Mouse (Mus musculus): ENCODE data around the gene Mlx.
"Not testable (repeated sequence)": the region's sequence is repeated elsewhere in the genome, so short reads cannot be mapped to it uniquely, and the experiment has no call there.

Gene Mlx

GRCm38 (mm10) chr11:101098231-101098630 lies 11.2 kb downstream of the Mlx start:
- no peak for DNase-seq (ENCODE audit: low spot score in 2 of 2)

GRCm38 (mm10) chr11:101103011-101103410 lies 15.9 kb downstream of the Mlx start:
- no peak for DNase-seq (ENCODE audit: low spot score in 2 of 2)

DNA sequence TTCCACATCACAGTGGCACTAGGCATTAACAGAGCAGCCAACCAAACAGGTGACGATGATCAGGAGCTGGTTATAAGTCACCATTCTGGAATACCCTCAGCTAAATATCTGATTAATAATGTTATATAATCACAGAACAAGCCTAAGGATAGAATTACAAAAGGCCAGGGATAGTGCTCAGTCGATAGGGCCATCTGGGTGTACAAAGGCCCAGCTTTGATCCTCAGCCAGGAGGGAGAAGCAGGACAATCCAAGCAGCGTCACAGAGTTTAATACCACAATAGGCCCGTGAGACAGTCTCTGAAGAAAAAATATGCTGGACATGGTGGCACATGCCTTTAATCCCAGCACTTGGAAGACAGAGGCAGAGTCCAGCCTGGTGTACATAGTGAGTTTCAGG lies 22.3 kb downstream of the Mlx start:
- no peak for DNase-seq (ENCODE audit: low spot score in 2 of 2)

- DNase-seq (ENCODE audit: low spot score in 2 of 2), result no peak
Observed at GRCm38 (mm10) chr11:101110708-101111107, 23.6 kb downstream of the Mlx start.

DNA sequence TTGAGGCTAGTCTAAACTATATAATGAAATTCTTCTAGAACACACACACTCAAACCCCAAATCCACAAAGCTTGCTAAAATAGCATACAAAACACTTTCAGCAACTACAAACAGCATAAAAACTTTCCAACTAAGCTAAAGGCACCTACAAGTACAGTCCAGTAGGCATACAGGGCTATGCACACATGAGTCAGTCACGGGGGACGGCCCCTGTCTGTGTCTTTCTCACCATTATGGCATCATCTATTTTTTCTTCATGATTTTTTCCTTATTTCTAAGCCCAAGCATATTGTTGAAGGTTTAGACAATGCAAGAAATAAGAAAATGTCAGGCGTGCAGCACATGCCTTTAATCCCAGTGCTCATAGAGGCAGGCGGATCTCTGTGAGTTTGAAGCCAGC lies 24.1 kb downstream of the Mlx start:
- DNase-seq (ENCODE audit: low spot score in 2 of 2), result no peak

DNA sequence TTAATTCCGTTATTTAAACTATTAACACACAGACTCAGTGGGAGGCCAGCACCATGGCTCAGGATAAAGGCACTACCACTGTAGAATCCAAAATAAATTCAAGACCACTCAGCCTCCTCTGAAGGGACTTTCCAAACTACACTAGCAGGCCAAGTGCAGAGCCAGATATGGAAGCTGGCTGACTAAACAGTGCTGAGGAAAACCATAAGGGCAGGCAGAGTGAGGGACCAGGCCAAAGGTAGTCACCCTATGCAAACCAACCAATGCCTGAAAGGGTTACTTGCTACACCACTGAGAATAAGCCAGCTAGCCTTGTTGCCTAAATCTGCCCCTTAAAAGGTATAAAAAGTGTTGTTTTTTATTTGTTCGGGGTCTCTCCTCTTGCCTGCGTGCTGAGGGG lies 25.1 kb downstream of the Mlx start:
- DNase-seq (ENCODE audit: low spot score in 2 of 2), result no peak

GRCm38 (mm10) chr11:101115564-101115963 lies 28.5 kb downstream of the Mlx start:
- DNase-seq (ENCODE audit: low spot score in 2 of 2), result no peak

DNA sequence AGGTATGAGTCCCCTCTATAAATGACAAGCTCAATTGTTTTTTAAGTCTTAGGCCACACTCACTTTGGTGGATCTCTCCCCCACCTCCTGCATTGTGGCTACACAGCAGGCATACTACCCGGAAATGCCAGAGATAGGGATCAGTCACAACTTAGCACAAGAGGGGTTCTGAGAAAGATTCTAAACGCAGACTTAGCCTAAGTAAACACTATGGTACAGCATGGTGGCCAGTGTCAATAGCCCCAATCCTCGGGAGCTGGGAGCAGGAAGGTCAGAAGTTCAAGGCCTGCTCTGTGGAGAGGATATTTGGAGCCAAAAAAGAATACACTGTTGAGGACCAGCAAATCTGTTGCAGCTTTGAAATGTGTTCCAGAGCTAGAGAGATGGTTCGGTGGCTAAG lies 31.0 kb downstream of the Mlx start:
- DNase-seq (ENCODE audit: low spot score in 2 of 2), result no peak

DNA sequence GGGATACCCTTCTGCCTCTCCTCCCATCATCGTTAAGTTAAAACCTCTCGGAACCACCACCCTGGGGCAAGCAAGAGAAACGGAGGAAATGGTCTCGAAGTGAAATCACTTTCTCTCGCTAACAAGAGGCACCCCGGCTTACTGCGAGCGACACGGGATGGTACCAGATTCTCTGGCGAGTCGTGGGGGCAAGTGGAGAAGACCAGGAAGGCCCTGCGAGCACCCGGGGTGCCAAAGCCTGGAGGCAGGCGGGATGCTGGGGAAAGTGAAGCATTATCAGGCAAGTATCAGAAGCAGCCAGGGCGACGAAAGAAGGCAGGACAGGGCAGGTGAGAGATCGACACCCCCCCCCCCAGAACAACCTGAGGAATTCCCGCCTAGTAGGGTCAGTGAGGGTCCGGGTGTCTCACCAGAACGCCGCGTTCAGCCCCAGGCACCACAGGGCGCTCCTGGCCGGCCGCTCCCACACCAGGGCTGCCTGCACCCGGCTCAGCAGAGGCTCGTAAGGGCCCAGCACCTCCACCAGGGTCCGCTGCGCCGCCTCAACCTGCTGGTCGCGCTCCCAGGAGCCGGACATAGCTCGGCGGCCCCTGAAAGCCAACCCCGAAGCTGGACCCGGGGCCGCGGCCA lies 32.2 kb downstream of the Mlx start:
- DNase-seq (ENCODE audit: low spot score in 2 of 2), result no peak

DNA sequence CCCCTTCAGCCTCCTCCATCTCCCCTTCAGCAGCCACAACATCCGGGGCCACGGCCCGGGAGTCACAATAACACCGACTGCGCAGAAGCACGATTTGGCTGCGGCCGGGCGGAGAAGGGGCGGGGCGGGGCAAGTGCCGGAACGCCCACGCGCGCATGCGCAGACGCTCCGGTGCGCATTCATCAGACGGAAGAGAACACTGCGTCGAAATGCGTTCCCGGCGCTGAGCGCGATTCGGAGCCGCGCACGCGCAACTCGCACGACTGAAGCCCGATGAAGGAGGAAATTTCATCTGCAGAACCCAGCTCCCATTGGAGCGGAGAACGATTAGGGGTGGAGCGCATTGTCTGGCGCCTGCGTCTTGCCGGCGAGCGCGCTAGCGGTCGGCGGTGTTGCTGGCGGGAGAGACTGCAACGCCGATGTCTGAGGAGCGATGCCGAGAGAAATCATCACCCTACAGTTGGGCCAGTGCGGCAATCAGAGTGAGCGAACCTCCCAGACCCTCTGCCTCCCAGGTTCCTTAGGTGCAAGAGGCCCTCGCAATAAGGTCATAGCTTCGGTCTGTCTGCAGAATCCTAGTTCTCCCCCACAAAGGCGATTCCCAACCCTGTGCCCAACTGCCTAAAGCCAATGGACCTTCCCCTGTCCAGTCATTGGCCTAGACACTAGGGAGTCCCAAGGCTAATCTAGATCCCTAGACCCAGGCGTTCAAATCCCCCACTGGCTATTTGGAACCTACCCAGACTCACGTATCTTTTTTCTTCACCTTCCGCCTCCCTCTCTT lies 32.9 kb downstream of the Mlx start, which contains the start of the genes Retreg3 and Tubg1:
Gene Retreg3, minus strand, starts transcription at position 133 of the 784 bp plus-strand sequence.
Gene Tubg1, plus strand, starts transcription at position 178 of the 784 bp plus-strand sequence.
- peak; percentile 98 to 99 for DNase-seq (ENCODE audit: low spot score in 2 of 2)

DNA sequence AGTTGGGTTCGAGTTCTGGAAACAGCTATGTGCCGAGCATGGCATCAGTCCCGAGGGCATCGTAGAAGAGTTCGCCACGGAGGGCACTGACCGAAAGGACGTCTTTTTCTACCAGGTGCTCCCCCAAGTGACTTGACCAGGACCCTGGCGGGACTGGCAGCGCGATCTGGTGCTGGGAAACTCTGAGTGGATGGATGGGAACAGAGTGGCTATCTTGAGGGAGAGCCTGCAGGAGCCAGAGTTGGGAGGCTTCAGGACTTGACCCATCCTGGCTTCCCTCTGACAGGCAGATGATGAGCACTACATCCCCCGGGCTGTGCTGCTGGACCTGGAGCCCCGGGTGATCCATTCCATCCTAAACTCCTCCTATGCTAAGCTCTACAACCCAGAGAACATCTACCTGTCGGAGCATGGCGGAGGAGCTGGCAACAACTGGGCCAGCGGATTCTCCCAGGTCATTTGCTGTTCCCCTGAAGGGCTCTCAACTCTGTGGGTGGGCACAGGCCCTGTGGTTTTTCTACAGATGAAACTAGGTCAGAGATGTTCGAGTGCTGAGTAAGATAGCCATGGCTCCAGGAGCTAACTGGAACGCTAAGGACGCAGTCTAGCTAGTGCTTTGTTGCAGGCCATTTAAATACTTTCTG lies 33.6 kb downstream of the Mlx start:
- no peak for DNase-seq (ENCODE audit: low spot score in 2 of 2)

DNA sequence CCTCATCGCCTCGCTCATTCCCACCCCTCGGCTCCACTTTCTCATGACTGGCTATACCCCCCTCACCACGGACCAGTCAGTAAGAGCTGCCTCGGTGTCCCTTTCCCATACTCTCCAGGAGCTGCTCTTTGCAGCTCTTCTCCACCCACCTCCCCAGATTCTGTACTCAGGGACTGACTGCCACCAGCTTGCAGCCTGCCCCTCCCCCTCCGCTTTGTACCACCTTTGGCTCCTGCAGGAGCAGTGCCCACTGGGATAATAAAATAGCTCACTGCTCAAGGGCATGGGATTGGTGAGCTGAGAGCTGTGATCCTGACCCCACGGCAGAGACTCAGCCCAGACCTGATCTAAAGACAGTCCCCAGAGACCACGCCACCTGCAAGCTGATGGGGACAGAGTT lies 37.4 kb downstream of the Mlx start:
- not testable (repeated sequence) for DNase-seq (ENCODE audit: low spot score in 2 of 2)

DNA sequence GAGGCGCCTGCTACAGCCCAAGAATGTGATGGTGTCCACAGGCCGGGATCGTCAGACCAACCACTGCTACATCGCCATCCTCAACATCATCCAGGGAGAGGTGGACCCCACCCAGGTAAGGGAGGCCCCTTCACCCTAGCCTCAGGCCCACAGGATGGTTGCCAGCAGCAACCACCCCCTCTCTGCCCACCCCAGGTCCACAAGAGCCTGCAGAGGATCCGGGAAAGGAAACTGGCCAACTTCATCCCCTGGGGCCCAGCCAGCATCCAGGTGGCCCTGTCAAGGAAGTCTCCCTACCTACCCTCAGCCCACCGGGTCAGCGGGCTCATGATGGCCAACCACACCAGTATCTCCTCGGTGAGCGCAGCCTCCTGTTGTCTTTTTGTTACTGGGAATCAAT lies 37.9 kb downstream of the Mlx start:
- not testable (repeated sequence) for DNase-seq (ENCODE audit: low spot score in 2 of 2)

DNA sequence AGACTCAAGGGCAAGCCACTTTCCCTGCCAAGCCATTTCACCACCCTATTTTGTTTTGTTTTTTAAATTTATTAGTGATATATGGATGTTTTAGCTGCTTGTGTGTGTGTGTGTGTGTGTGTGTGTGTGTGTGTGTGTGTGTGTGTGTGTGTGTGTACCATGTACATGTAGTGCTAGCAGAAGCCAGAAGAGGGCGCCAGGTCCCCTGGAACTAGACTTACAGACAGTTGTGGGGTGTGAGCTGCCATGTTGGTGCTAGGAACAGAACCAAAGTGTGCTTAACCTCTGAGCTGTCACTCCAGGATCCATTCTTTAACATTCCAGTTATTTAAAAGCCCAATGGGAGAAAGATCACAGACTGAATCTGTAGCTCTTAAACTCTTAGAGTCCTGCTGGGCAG lies 40.0 kb downstream of the Mlx start:
- no peak for DNase-seq (ENCODE audit: low spot score in 2 of 2)

- DNase-seq (ENCODE audit: low spot score in 2 of 2), result no peak
Observed at GRCm38 (mm10) chr11:101128996-101129577, 42.0 kb downstream of the Mlx start.

- DNase-seq (ENCODE audit: low spot score in 2 of 2), result no peak
Observed at GRCm38 (mm10) chr11:101130056-101130756, 43.1 kb downstream of the Mlx start.

DNA sequence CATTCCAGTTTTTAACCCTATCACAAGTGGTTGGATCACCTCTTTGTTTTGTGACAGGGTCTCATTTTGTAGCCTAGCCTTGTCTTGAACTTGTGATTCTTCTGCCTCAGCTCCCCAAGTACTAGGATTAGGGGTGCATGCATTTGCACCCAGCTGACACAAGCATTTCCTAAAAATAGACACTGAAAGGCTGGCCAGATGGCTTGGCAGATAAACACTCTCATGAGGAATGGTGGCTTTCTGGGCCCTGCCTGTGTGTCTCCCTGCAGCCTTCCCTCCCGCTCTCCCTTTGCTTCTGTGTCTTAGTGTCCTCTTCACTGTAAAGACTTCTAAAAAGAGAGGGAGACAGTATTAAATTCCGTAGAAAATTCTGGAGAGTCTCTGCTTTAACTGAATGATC lies 44.1 kb downstream of the Mlx start:
- DNase-seq (ENCODE audit: low spot score in 2 of 2), result no peak

DNA sequence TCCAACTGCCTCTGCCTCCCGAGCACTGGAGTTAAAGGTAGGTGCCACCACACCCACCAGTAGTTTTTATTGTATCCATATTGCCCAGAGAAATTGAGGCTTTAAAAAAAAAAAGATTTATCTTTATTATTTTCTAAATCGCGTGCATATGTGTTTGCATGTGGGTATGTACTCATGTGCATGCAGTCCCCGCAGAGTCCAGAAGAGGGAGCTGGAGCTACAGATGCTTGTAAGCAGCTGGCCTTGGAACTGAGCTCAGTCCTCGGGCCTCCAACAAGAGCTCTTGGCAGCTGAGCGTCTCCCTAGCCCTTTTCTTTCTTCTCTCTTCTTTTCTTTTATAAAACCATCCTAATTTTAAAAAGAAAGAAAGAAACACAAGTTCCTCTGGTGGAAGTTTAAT lies 44.6 kb downstream of the Mlx start:
- DNase-seq (ENCODE audit: low spot score in 2 of 2), result no peak

DNA sequence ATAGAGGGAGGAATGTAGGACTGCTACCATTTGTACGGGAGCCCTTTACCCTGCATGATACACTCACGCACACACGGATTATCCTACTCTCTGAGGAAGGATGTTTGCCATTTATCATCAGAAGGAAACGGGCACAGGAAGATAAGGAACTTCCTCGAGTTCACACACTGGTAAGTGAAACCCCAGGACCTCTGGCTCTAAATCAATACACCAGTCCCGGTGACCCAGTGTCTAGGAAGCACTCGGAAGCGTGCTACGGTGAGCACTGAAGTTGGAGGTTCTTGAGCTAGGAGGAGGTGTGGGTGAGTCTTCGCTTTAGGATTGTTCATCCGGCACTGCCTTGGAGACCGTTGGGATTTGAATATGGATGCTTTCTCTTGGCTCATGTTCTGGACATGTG lies 46.0 kb downstream of the Mlx start:
- no peak for DNase-seq (ENCODE audit: low spot score in 2 of 2)

- DNase-seq (ENCODE audit: low spot score in 2 of 2), result no peak
Observed at GRCm38 (mm10) chr11:101134217-101134865, 47.3 kb downstream of the Mlx start.

DNA sequence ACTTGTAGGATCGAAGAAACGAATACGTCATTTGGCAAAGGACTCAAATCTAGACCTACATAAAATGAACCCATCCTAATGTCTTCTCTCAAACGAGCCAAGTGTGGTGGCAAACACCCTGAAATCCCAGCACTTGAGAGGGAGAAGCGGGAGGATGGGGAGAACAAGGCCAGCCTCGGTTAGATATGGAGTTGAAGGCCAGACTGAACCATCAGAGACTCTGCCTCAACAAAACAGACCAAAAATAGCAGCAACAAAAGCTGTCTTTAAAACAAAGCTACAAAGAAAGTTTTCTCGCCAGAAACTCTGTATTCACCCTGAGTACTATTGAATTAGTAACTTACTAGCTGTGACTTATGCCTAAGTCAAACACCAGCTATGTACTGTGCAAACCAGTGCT lies 49.9 kb downstream of the Mlx start:
- DNase-seq (ENCODE audit: low spot score in 2 of 2), result no peak
